Mouse (Mus musculus) heart, adult 2 months (tissue): ENCODE results near the gene Cdc26.
A peak's percentile ranks its signal among the peaks of the same experiment; 100 is the strongest.

Experiments used
- CTCF ChIP-seq: fragments of 200-600 bp; IDR thresholded peaks from 2 replicates; pipeline ENCODE4 v1.8.1; 2022; ENCODE audit warnings: antibody characterized with exemption, mild to moderate bottlenecking, moderate library complexity
- EP300 ChIP-seq: fragments of 200-500 bp; IDR thresholded peaks from 2 replicates; pipeline ENCODE4 v1.6.1; 2011; ENCODE audit warnings: low read depth, low read length, control low read depth; ENCODE audit not compliant: insufficient read depth
- POLR2A ChIP-seq: fragments of 200-500 bp; IDR thresholded peaks from 2 replicates; pipeline ENCODE4 v1.6.1; 2011; ENCODE audit warnings: mild to moderate bottlenecking, low read depth, low read length, control low read depth; ENCODE audit not compliant: insufficient read depth

DNA sequence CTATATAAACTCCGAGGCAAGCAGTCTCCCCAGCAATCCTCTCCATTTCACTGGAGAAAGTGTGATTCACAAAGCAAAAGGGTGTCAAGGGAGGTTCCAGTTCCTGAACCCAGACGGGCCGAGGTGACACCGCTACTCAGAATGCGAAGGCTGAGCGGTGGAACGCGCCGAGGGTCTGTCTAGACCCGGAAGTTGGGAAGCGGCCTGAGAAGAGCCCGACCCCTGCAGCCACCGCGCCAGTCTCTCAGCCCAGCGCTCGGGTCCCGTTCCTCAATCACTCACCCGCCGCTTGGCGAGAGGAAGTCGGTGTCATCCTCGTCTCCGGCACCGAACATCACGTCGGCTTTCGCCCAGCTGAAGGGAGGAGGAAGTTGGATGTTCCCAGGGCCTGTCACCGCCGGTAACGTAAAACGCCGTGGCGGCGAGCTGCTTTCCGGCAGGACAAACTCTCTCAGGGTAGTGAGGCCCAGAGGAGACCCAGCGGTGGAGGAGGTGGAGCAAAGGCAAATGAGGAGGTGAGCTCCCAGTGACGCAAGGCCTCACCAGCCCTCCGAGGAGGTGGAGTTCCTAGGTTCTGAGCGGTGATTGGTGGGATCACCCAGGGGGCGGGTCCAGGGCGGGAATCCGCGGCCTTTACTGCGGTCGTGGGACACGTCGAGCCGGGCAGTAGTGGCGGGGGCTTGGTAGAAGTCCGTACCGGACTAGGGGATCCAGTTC, 48.2 kb downstream of the Cdc26 start, which contains the start of the genes Fkbp15 and Slc31a1:
- TF ChIP-seq CTCF = no peak
- TF ChIP-seq EP300 = peak; percentile 78; the same call in 1 of the 2 replicates
- TF ChIP-seq POLR2A = peak; percentile 94
